Mouse (Mus musculus) testis, postnatal 10 days (tissue): Measurements from ENCODE around the gene Hmx3.

Experiments
- DNase-seq: peaks from one replicate; pipeline ENCODE4 v3.0.0; 2021; ENCODE audit warnings: low spot score

Gene Hmx3

DNA sequence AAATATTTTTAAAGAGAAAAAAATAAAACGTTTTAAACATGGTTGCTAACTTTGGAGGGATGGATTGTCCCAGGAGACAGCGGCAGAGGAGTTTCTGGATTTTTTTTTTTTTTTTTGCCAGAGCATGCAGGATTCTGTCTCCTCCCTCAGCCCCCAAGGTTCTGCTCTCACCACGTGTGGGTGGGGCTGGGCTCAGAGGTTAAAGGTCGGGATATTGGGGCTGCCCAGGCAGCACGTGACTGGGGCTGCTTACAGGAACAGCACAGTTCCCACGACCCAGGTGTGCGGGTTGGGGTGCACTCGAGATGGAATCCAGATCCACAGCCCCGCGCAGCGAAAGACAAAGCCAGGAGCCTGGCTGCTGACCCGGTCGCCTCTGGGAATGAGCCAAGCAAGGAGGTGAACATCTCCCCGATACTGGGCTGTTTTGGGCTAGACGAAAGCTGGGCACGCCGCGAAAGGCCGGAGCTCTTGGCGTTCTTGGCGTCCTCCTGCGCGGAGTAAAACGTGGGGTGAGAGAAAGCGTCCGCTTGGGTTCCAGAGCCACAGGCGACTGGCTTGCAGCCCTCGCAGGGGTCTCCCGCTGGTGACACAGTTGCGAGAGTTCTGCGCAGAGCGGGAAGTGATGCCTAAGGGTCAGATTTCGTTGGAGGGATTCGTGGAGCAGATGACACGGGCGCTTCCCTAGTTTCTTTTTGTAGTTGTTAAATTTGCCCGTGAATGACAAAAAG lies 14.0 kb downstream of the Hmx3 start:
- DNase-seq = no peak

DNA sequence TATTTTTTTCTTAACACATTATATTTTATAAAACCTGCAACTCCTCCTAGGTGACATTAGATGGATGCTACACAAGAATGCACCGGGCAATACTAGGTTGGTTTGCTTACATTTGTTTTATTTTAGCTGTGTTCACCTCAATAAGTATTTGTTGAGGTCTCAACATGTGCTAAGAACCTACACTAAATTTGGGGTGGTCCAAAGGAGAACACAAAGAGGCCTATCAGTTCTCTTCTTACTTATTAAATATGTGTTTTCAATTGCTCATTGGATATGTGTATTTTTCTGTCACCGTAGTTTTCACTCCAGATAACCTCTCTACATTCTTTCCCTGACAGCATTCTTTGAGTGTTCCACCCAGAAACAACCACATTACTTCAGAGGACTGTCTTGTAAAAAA lies 15.1 kb downstream of the Hmx3 start:
- DNase-seq = no peak

DNA sequence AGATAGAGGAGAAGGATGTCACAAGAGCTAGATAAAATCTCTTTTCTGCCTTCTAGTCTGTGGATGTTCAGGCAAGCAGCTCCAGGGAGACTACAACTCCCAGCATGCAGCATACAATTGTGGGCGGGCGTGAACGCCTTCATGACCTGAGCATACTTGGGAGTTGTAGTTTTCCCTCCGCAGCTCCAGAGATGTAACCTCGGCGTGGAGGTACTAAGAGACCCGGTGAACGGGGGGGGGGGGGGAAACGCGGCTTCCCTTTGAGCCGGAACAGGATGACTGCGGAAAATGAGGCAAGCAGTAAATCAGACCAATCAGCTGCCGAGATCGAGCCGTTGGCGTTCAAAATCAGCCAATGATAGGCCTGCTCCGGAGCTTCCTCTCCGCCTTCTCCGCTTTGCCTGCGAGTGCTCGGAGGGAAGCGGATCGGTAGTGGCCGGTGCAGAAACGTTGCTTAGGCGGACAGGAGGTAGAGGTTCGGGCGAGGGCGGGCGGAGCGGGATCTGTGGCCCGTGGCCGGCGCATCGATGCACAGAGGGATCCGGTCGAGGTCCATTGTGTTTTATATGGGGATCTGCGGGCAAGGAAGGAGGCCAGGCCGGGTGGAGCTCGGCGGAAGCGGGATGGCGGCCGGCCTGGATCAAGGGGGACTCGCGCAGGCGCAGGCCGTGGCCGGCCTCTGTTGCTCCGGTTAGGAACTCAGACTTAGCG lies 17.5 kb downstream of the Hmx3 start, which contains the start of gene Bub3:
Gene Bub3, plus strand, starts transcription at position 237 of the 711 bp plus-strand sequence.
- DNase-seq = peak; percentile 87

DNA sequence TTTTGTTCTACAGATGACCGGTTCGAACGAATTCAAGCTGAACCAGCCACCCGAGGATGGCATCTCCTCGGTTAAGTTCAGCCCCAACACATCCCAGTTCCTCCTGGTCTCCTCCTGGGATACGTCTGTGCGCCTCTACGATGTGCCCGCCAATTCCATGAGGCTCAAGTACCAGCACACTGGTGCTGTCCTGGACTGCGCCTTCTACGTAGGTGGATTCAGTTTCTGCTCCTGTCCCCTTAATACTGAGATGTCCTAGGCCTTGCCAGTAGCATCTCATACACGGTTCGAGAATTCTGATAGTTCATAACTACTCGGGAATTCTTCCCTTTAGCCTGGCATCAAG lies 18.0 kb downstream of the Hmx3 start:
- DNase-seq = no peak

DNA sequence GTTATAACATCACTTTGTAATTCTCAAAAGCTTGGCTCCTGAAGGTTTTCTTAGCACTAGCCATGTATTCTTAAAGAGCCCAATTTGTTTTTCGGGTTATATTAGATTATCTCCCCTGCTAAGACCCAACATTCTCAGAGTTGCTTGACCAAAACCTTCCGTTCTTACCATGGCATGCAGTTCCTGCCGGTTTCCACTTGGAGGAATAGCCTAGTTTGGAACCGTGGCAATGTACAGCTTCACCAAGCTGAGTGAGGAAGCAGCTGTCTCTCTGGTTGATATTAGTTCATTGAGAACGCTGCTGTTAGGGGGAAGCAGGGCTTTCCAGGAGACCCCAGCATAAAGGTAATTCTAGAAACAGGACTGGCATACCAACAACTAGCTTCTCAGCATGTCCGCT lies 32.6 kb downstream of the Hmx3 start:
- no peak for DNase-seq

DNA sequence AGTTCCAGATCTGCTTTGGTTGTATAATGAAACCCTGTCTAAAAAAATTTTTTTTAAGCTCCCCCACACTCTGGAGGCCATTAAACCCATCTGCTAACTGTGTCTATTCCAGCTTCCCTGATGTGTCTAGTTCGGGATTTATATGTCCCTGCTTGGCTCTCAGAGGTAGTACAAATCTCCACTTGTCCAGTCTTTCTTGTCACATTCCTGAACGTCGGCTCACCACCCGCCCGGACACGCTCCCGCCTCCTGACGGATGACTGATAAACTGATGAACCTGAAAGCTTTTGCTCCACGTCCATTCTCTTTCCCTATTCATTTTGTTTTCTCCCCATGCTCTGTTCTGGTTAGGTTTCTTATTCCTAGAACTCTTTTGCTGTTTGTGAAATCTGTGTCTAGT lies 39.5 kb downstream of the Hmx3 start:
- DNase-seq = no peak

DNA sequence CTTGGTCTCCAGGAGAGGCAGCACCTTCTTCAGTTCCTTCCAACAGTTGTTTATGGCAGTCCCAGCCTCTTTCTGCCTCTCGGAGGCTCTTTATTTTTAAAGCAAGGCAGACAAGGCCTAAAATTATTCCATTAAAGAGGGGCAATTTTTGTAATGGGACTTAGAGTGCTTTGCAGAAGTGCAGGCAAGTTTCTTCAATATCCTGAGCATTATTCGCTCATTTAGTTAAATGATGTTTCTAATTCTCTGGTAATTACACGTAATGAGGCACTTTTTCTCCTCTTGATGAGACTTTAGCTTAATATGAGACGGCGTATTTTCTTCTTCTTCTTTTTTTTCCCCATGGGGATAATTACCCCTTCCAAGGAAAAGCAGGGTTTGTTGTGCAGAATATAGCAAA lies 42.9 kb downstream of the Hmx3 start:
- no peak for DNase-seq
